Mouse (Mus musculus): ENCODE measurements around the gene Aldh8a1. TPM values are rescaled to one million over a fixed set of nuclear protein-coding genes. Genes with fewer than 3 reads are reported as not detected.

Aldh8a1 gene
- polyA plus RNA-seq, 1 experiment, result 0.06 TPM

- H3K27me3 ChIP-seq (ENCODE audit: control insufficient read depth, insufficient read depth, low read length), result no peaks in the 10 kb centered on the region
- TF ChIP-seq POLR2A (IDR thresholded peaks at IDR 0.05; ENCODE audit: low read depth, low read length), result no peak
- TF ChIP-seq CTCF (IDR thresholded peaks at IDR 0.05; ENCODE audit: extremely low read depth, insufficient read depth, insufficient read length, insufficient replicate concordance), result no peak
- H3K4me1 ChIP-seq (ENCODE audit: control insufficient read depth, insufficient read depth, insufficient read length), result no peaks in the 10 kb centered on the region
- H3K4me3 ChIP-seq (ENCODE audit: extremely low read depth, insufficient read depth, insufficient read length), result no peak overlapping the region
- peaks cover 22% of the 10 kb centered on the region for H3K36me3 ChIP-seq (ENCODE audit: control insufficient read depth, insufficient read depth, low read length)
- DNase-seq (ENCODE audit: low read depth in 1 of 2, low spot score in 2 of 2), result no peak
- 87% methylated on average over 5 of the region's 5 CpGs for WGBS
- no peak overlapping the region for H3K27ac ChIP-seq (ENCODE audit: insufficient read depth, low read length)
These were observed 23.2 kb upstream of the Aldh8a1 start for GRCm38 (mm10) chr10:21353890-21354289.

GRCm38 (mm10) chr10:21354506-21354905, 22.6 kb upstream of the Aldh8a1 start:
- H3K4me1 ChIP-seq (ENCODE audit: control insufficient read depth, insufficient read depth, insufficient read length), result no peaks in the 10 kb centered on the region
- H3K36me3 ChIP-seq (ENCODE audit: control insufficient read depth, insufficient read depth, low read length), result peaks cover 24% of the 10 kb centered on the region
- DNase-seq (ENCODE audit: low read depth in 1 of 2, low spot score in 2 of 2), result no peak
- H3K27ac ChIP-seq (ENCODE audit: insufficient read depth, low read length), result no peak overlapping the region
- no peak for TF ChIP-seq CTCF (IDR thresholded peaks at IDR 0.05; ENCODE audit: extremely low read depth, insufficient read depth, insufficient read length, insufficient replicate concordance)
- TF ChIP-seq POLR2A (IDR thresholded peaks at IDR 0.05; ENCODE audit: low read depth, low read length), result no peak
- no peak overlapping the region for H3K4me3 ChIP-seq (ENCODE audit: extremely low read depth, insufficient read depth, insufficient read length)
- 97% methylated on average over 7 of the region's 7 CpGs for WGBS
- no peaks in the 10 kb centered on the region for H3K27me3 ChIP-seq (ENCODE audit: control insufficient read depth, insufficient read depth, low read length)

DNA sequence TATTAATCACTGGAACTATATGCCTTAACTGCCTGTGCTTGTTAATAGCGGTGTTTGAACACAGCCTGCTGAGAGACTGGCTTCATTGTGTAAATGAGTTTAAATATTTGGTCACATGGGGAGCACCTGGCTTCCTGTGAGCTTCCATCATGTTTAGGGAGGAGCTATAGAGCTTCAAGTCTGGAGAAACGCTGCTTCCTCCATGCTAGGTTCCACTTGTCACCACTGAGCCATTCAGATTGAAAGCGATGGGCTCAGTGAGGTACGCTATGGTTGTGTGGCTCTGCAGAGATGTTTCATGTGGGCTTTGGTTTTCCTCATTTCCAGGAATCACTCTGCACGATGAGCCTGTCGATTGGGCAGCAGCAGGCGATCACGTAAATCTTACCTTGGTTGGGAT, 19.1 kb upstream of the Aldh8a1 start:
- DNase-seq (ENCODE audit: low read depth in 1 of 2, low spot score in 2 of 2), result no peak
- Histone ChIP-seq H3K36me3 (ENCODE audit: control insufficient read depth, insufficient read depth, low read length) (peaks cover 27% of the 10 kb centered on the region), H3K4me1 (ENCODE audit: control insufficient read depth, insufficient read depth, insufficient read length) (no peaks in the 10 kb centered on the region), H3K4me3 (ENCODE audit: extremely low read depth, insufficient read depth, insufficient read length) (no peak overlapping the region), H3K27ac (ENCODE audit: insufficient read depth, low read length) (no peak overlapping the region), H3K27me3 (ENCODE audit: control insufficient read depth, insufficient read depth, low read length) (no peaks in the 10 kb centered on the region)
- WGBS, result 86% methylated on average over 8 of the region's 8 CpGs
- TF ChIP-seq CTCF (IDR thresholded peaks at IDR 0.05; ENCODE audit: extremely low read depth, insufficient read depth, insufficient read length, insufficient replicate concordance) (no peak), POLR2A (IDR thresholded peaks at IDR 0.05; ENCODE audit: low read depth, low read length) (no peak)

DNA sequence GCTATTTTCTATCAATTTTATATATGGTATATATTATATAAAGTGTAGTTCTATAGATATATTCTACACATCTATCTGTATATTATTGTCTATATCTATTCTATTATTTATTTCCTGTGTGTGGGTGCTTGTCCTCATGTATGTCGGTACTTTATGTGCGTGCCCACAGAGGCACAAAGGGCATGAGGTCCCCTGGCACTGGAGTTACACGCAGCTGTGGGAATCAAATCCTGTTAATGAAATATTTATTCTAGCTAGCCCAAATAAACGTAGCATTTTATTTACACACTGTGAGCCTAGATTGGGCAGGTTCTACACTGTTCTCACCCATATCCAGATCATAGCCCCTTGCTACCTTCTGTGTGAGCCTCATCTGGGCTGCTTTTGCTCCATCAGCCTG, 18.0 kb upstream of the Aldh8a1 start:
- no peak overlapping the region for H3K4me3 ChIP-seq (ENCODE audit: extremely low read depth, insufficient read depth, insufficient read length)
- no peaks in the 10 kb centered on the region for H3K27me3 ChIP-seq (ENCODE audit: control insufficient read depth, insufficient read depth, low read length)
- WGBS, result 97% methylated on average over 4 of the region's 4 CpGs
- H3K4me1 ChIP-seq (ENCODE audit: control insufficient read depth, insufficient read depth, insufficient read length), result no peaks in the 10 kb centered on the region
- no peak overlapping the region for H3K27ac ChIP-seq (ENCODE audit: insufficient read depth, low read length)
- DNase-seq (ENCODE audit: low read depth in 1 of 2, low spot score in 2 of 2), result no peak
- H3K36me3 ChIP-seq (ENCODE audit: control insufficient read depth, insufficient read depth, low read length), result peaks cover 29% of the 10 kb centered on the region
- TF ChIP-seq CTCF (IDR thresholded peaks at IDR 0.05; ENCODE audit: extremely low read depth, insufficient read depth, insufficient read length, insufficient replicate concordance), result no peak
- TF ChIP-seq POLR2A (IDR thresholded peaks at IDR 0.05; ENCODE audit: low read depth, low read length), result no peak

DNA sequence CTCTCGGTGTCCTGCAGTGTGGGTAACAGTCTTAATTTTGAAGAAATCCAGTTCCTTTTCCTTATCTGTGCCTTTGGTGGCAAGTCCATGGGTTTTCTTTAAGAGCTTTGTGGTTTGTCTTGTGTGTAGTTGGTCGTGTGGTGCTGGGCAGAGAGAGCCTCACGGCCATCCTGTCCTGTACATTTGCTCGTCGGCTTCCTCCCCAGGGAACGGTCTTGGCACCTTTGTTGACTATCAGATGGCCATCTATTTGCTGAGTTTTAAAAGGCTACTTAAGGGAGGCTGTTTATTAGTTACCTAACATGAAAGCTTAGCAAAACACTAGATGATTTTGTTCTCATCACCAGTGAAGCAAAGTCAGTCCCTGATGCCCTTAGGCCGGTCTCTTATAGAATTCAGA, 15.2 kb upstream of the Aldh8a1 start:
- H3K4me1 ChIP-seq (ENCODE audit: control insufficient read depth, insufficient read depth, insufficient read length), result no peaks in the 10 kb centered on the region
- TF ChIP-seq CTCF (IDR thresholded peaks at IDR 0.05; ENCODE audit: extremely low read depth, insufficient read depth, insufficient read length, insufficient replicate concordance) (no peak), POLR2A (IDR thresholded peaks at IDR 0.05; ENCODE audit: low read depth, low read length) (no peak)
- no peak overlapping the region for H3K27ac ChIP-seq (ENCODE audit: insufficient read depth, low read length)
- WGBS, result 70% methylated on average over 7 of the region's 7 CpGs
- no peak overlapping the region for H3K4me3 ChIP-seq (ENCODE audit: extremely low read depth, insufficient read depth, insufficient read length)
- H3K27me3 ChIP-seq (ENCODE audit: control insufficient read depth, insufficient read depth, low read length), result no peaks in the 10 kb centered on the region
- DNase-seq (ENCODE audit: low read depth in 1 of 2, low spot score in 2 of 2), result no peak
- H3K36me3 ChIP-seq (ENCODE audit: control insufficient read depth, insufficient read depth, low read length), result peaks cover 36% of the 10 kb centered on the region

DNA sequence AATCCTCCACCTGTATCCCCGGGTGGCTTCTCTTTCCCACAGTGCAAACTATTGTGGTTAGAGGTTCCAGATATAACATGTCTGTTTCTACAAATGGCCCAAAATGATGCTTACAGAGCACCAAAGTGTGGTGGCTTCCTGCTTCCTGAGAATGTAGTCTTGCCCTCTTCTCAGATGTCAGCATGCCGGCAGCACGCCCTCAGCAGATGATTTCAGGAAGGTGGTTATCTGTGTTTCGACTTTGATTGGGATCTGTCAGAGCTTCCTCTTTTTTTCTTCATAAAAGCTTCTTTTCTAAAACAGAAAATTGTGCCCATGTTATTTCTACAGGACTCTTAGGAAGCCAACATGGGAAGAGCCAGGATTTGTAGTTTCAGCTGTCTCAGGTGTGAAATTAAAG, 13.8 kb upstream of the Aldh8a1 start:
- no peaks in the 10 kb centered on the region for H3K4me1 ChIP-seq (ENCODE audit: control insufficient read depth, insufficient read depth, insufficient read length)
- peaks cover 42% of the 10 kb centered on the region for H3K36me3 ChIP-seq (ENCODE audit: control insufficient read depth, insufficient read depth, low read length)
- no peak for DNase-seq (ENCODE audit: low read depth in 1 of 2, low spot score in 2 of 2)
- no peak overlapping the region for H3K27ac ChIP-seq (ENCODE audit: insufficient read depth, low read length)
- H3K27me3 ChIP-seq (ENCODE audit: control insufficient read depth, insufficient read depth, low read length), result no peaks in the 10 kb centered on the region
- TF ChIP-seq CTCF (IDR thresholded peaks at IDR 0.05; ENCODE audit: extremely low read depth, insufficient read depth, insufficient read length, insufficient replicate concordance) (no peak), POLR2A (IDR thresholded peaks at IDR 0.05; ENCODE audit: low read depth, low read length) (no peak)
- WGBS, result 21% methylated on average over 4 of the region's 4 CpGs
- no peak overlapping the region for H3K4me3 ChIP-seq (ENCODE audit: extremely low read depth, insufficient read depth, insufficient read length)

DNA sequence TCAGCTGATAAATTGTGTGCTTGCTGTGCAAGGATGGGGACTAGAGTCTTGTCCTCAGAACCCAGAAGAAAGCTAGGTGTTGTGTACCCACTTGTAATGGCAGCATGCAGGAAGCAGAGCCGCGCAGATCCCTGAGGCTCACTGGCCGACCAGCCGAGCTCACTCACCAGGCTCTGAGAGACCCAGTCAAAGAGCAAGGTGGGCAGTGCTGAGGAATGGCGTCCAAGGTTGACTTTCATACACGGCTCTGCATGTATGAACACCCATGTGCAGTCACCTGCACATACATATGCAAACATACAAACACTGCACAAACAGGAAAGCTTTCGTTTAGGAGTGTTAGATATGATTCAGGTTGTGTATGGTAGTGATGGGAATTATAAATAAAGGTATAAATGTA, 12.1 kb upstream of the Aldh8a1 start:
- WGBS, result 94% methylated on average over 7 of the region's 7 CpGs
- no peak for DNase-seq (ENCODE audit: low read depth in 1 of 2, low spot score in 2 of 2)
- TF ChIP-seq CTCF (IDR thresholded peaks at IDR 0.05; ENCODE audit: extremely low read depth, insufficient read depth, insufficient read length, insufficient replicate concordance), result no peak
- no peaks in the 10 kb centered on the region for H3K27me3 ChIP-seq (ENCODE audit: control insufficient read depth, insufficient read depth, low read length)
- H3K36me3 ChIP-seq (ENCODE audit: control insufficient read depth, insufficient read depth, low read length), result peaks cover 35% of the 10 kb centered on the region
- no peak overlapping the region for H3K27ac ChIP-seq (ENCODE audit: insufficient read depth, low read length)
- no peaks in the 10 kb centered on the region for H3K4me1 ChIP-seq (ENCODE audit: control insufficient read depth, insufficient read depth, insufficient read length)
- H3K4me3 ChIP-seq (ENCODE audit: extremely low read depth, insufficient read depth, insufficient read length), result no peak overlapping the region
